Comparison of ENCODE assay signal across 16 mouse cellular contexts in the genomic region with DNA sequence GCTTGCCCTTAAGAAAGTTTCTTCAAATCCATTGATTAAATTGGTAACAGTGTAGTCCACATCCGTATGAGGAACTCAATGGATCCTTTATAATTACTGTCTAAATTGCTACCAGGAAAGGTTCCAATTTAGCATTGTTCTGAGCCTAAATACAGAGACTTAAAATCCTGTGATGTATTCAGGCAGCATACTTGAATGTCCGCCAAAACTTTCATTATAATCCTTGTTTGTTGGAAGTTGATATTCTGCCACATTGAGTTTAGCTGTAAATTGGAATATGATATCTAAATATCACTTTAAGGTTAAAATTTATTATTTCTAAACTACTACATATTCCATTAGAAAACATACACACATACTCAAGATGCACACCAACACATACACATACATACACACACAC.
"Had no signal": no experiment of that assay in that cellular context is flagged by ENCODE, and none has a peak within 500 bp of the region (broad histone marks: within the 10 kb centered on the region; RNA-seq: fewer than 3 reads in every experiment).

No protein-coding gene starts in this region.

- H3K4me1 ChIP-seq: limb, embryonic 15.5 days had no signal

- ATAC-seq: liver, postnatal 0 days had no signal

- H3K4me3 ChIP-seq: layer of hippocampus, adult 2 months; limb, embryonic 15.5 days had no signal

- H3K9me3 ChIP-seq: limb, embryonic 15.5 days had no signal

- H3K27me3 ChIP-seq: limb, embryonic 15.5 days had no signal

- DNase-seq: kidney, adult 2 months; kidney, postnatal 25 days; layer of hippocampus, adult 9-11 months; liver, postnatal 0 days; lung, postnatal 14 days; lung, postnatal 4 days; midbrain, embryonic 14.5 days; thymus, adult 18-20 months; thymus, postnatal 36 days had no signal

- H3K36me3 ChIP-seq: limb, embryonic 15.5 days had no signal

- H3K4me2 ChIP-seq: limb, embryonic 15.5 days; liver, embryonic 11.5 days; midbrain, embryonic 11.5 days had no signal

- H3K9ac ChIP-seq: limb, embryonic 15.5 days; liver, embryonic 14.5 days; liver, postnatal 0 days had no signal

- H3K27ac ChIP-seq: kidney, postnatal 0 days; layer of hippocampus, adult 2 months; limb, embryonic 15.5 days; liver, embryonic 14.5 days; stomach, postnatal 0 days had no signal
